Mouse (Mus musculus) layer of hippocampus, postnatal 10 days (tissue): Measurements from ENCODE around the gene Srl. TPM values are rescaled to one million over a fixed set of nuclear protein-coding genes. Genes with fewer than 3 reads are reported as not detected.

Experiments used
- DNase-seq, 2 experiments: peaks; one replicate each; pipeline ENCODE4 v3.0.0; 2021; ENCODE audit warnings: low spot score in 2 of 2
- total RNA-seq, 2 experiments: library from RNA; stranded (reverse); gene quantifications; 2 replicates each; pipeline ENCODE4 v1.2.3; 2021

Srl gene
- total RNA-seq, 2 experiments from 2014 or later = 25.4 to 25.7 TPM

- peak; percentile 97 for DNase-seq
Observed at GRCm38 (mm10) chr16:4474882-4475803, 66.5 kb downstream of the Srl start.

GRCm38 (mm10) chr16:4474040-4474881 lies 67.4 kb downstream of the Srl start:
- peak in 1 of 2 experiments; percentile 30 for DNase-seq

- DNase-seq = no peak
Observed at GRCm38 (mm10) chr16:4473231-4473630, 68.4 kb downstream of the Srl start.

- DNase-seq = peak; percentile 60 to 66
Observed at GRCm38 (mm10) chr16:4472687-4473086, 68.9 kb downstream of the Srl start.

- DNase-seq = no peak
Observed at GRCm38 (mm10) chr16:4469599-4470352, 71.8 kb downstream of the Srl start.

GRCm38 (mm10) chr16:4464529-4465089 lies 77.0 kb downstream of the Srl start:
- DNase-seq = no peak

GRCm38 (mm10) chr16:4457927-4458326 lies 83.7 kb downstream of the Srl start:
- DNase-seq = no peak

GRCm38 (mm10) chr16:4456391-4456790 lies 85.2 kb downstream of the Srl start:
- DNase-seq = peak; percentile 42 to 48

- no peak for DNase-seq
Observed at GRCm38 (mm10) chr16:4455693-4456092, 85.9 kb downstream of the Srl start.

GRCm38 (mm10) chr16:4454563-4454962 lies 87.1 kb downstream of the Srl start:
- DNase-seq = no peak

GRCm38 (mm10) chr16:4449418-4449817 lies 92.2 kb downstream of the Srl start:
- DNase-seq = no peak

GRCm38 (mm10) chr16:4448235-4448634 lies 93.4 kb downstream of the Srl start:
- DNase-seq = peak in 1 of 2 experiments; percentile 27

- no peak for DNase-seq
Observed at GRCm38 (mm10) chr16:4446395-4446794, 95.2 kb downstream of the Srl start.

- DNase-seq = no peak
Observed at GRCm38 (mm10) chr16:4444378-4444777, 97.2 kb downstream of the Srl start.

GRCm38 (mm10) chr16:4439302-4440066 lies 102.1 kb downstream of the Srl start:
- DNase-seq = no peak

GRCm38 (mm10) chr16:4436738-4437137 lies 104.9 kb downstream of the Srl start:
- no peak for DNase-seq

- DNase-seq = no peak
Observed at GRCm38 (mm10) chr16:4435371-4435770, 106.2 kb downstream of the Srl start.

GRCm38 (mm10) chr16:4431841-4432240 lies 109.8 kb downstream of the Srl start:
- DNase-seq = no peak

GRCm38 (mm10) chr16:4431013-4431412 lies 110.6 kb downstream of the Srl start:
- DNase-seq = no peak

GRCm38 (mm10) chr16:4430232-4430631 lies 111.4 kb downstream of the Srl start:
- no peak for DNase-seq
